In genomic region chr9:65225795-65226194, GRCm38 (mm10) we compare ENCODE assay signal across 9 mouse cellular contexts. TPM values are rescaled to one million over a fixed set of nuclear protein-coding genes. Genes with fewer than 3 reads are reported as not detected.
DNase-seq lines count a peak whose midpoint lies in the region; ATAC-seq and TF ChIP-seq lines count a peak whose summit lies in the region.
"Had no signal": no experiment of that assay in that cellular context is flagged by ENCODE, and none has a peak within 500 bp of the region (broad histone marks: within the 10 kb centered on the region; RNA-seq: fewer than 3 reads in every experiment).

No protein-coding gene starts in this region.

- H3K4me2 ChIP-seq in lung, embryonic 14.5 days, result no peak overlapping the region
- H3K4me2 ChIP-seq: hindbrain, embryonic 15.5 days had no signal

- no peak overlapping the region for H3K4me3 ChIP-seq in gastrocnemius, adult 2 months
- no peak overlapping the region for H3K4me3 ChIP-seq in lung, embryonic 14.5 days (ENCODE audit: low read depth, low read length)
- no peak overlapping the region for H3K4me3 ChIP-seq in lung, adult 2 months (replicated peaks; ENCODE audit: extremely low read depth, low read depth, low read length)
- H3K4me3 ChIP-seq: hindbrain, embryonic 15.5 days had no signal

- TF ChIP-seq POLR2A in lung, adult 2 months (IDR thresholded peaks at IDR 0.05; ENCODE audit: borderline replicate concordance, extremely low read depth, low read depth, low read length), result no peak

- H3K27me3 ChIP-seq in lung, embryonic 14.5 days (ENCODE audit: insufficient read depth, low read length), result no peaks in the 10 kb centered on the region
- H3K27me3 ChIP-seq: hindbrain, embryonic 15.5 days had no signal

- TF ChIP-seq CTCF in gastrocnemius, adult 2 months (IDR thresholded peaks at IDR 0.05), result peak; percentile 77
- TF ChIP-seq CTCF in lung, embryonic 14.5 days (IDR thresholded peaks at IDR 0.05; ENCODE audit: low read depth), result peak; percentile 73
- no peak for TF ChIP-seq CTCF in lung, adult 2 months (IDR thresholded peaks at IDR 0.05; ENCODE audit: insufficient read depth, low read length)

- peak; percentile 48 for DNase-seq in gastrocnemius, adult 2 months
- no peak for DNase-seq in gastrocnemius, adult 8-10 months (ENCODE audit: low spot score in 2 of 2)
- DNase-seq in lung, embryonic 14.5 days, result peak; percentile 74
- DNase-seq in lung, adult 2 months, result no peak
- DNase-seq in R1 (ENCODE audit: low read depth, low spot score) (peak; percentile 71), adipocyte (ENCODE audit: low spot score) (no peak)
- peak; percentile 68 for DNase-seq in lung, postnatal 10 days
- DNase-seq in frontal cortex, postnatal 10 days (ENCODE audit: low spot score in 2 of 2), result no peak

- intact Hi-C loops in gastrocnemius, adult 2 months (cut with DNase I), result loop anchor here (1.0 to 10.0 kb wide), 2 partner anchors 58 to 209 kb away; partner anchors contain the start of gene Mtfmt

- H3K9ac ChIP-seq in lung, embryonic 14.5 days, result no peak overlapping the region
- H3K9ac ChIP-seq: hindbrain, embryonic 15.5 days had no signal

- H3K27ac ChIP-seq in gastrocnemius, adult 2 months, result no peak overlapping the region
- H3K27ac ChIP-seq in lung, embryonic 14.5 days (ENCODE audit: low read depth), result no peak overlapping the region
- H3K27ac ChIP-seq: hindbrain, embryonic 15.5 days had no signal

- H3K36me3 ChIP-seq in lung, embryonic 14.5 days (ENCODE audit: insufficient read depth), result no peaks in the 10 kb centered on the region

- ATAC-seq in lung, embryonic 14.5 days (ENCODE audit: insufficient read depth), result no peak

- H3K9me3 ChIP-seq in lung, embryonic 14.5 days (ENCODE audit: low read depth, low read length), result no peaks in the 10 kb centered on the region
- H3K9me3 ChIP-seq: hindbrain, embryonic 15.5 days had no signal

- WGBS in lung, embryonic 14.5 days, result 33% methylated on average over 4 of the region's 4 CpGs
- WGBS in lung, adult 2 months, result 44% methylated on average over 4 of the region's 4 CpGs

- H3K4me1 ChIP-seq in lung, embryonic 14.5 days (ENCODE audit: insufficient read depth), result no peaks in the 10 kb centered on the region
- no peaks in the 10 kb centered on the region for H3K4me1 ChIP-seq in lung, adult 2 months (ENCODE audit: control insufficient read depth, insufficient read depth, low read length)
- H3K4me1 ChIP-seq: hindbrain, embryonic 15.5 days had no signal

RNA-seq across cellular contexts. Expression of gene Parp16, which starts 30.6 kb away (rescaled TPM):
- total RNA-seq in gastrocnemius, adult 2 months (2021), result 1 to 10 TPM; 3.6 to 3.9 TPM
- total RNA-seq in gastrocnemius, adult 8-10 months (2022), result 1 to 10 TPM; 3.3 to 5.2 (median 4.1) TPM
- 5.3 and 6.9 TPM in 2 replicates for polyA plus RNA-seq in lung, embryonic 14.5 days (2014; fragmentation: Nextera tagmentation; extraction: Ambion mirVana)
- polyA plus RNA-seq in lung, adult 2 months (2012; rRNA removed), result 8.4 and 9.3 TPM in 2 replicates

RNA-seq across cellular contexts. Expression of gene Cilp, which starts 39.2 kb away (rescaled TPM):
- 10 to 100 TPM; 13.0 to 35.4 TPM for total RNA-seq in gastrocnemius, adult 2 months (2021)
- total RNA-seq in gastrocnemius, adult 8-10 months (2022), result 10 to 100 TPM in 2 of 4 experiments, 1 to 10 TPM in 2; 3.3 to 14.7 (median 9.6) TPM
- 0.22 TPM in 1 of 2 replicates, not detected in the other for polyA plus RNA-seq in lung, embryonic 14.5 days (2014; fragmentation: Nextera tagmentation; extraction: Ambion mirVana)
- 1.2 and 6.1 TPM in 2 replicates for polyA plus RNA-seq in lung, adult 2 months (2012; rRNA removed)

Comparison
In these comparisons a context has a peak if more than half of its experiments do, and no peak if none do; other contexts are left out.
1. DNase-seq: peak in gastrocnemius, adult 2 months (single experiment), lung, embryonic 14.5 days (single experiment), R1 (single experiment) and lung, postnatal 10 days (single experiment); none in gastrocnemius, adult 8-10 months (0 of 2), lung, adult 2 months (single experiment), frontal cortex, postnatal 10 days (0 of 2) and adipocyte (single experiment).